8 mouse cellular contexts compared by ENCODE assay signal in genomic region chr6:91877885-91878651, GRCm38 (mm10). TPM values are rescaled to one million over a fixed set of nuclear protein-coding genes. Genes with fewer than 3 reads are reported as not detected.
DNase-seq lines count a peak whose midpoint lies in the region; ATAC-seq lines count a peak whose summit lies in the region.

Ccdc174 (plus strand) TSS chr6:91878053.

- ATAC-seq in hindbrain, embryonic 11.5 days (ENCODE audit: low FRiP score), result peak; percentile 93

- H3K4me1 ChIP-seq in hindbrain, embryonic 11.5 days (replicated peaks; ENCODE audit: control insufficient read depth, insufficient read depth, low read length), result no peaks in the 10 kb centered on the region

- no peaks in the 10 kb centered on the region for H3K9me3 ChIP-seq in hindbrain, embryonic 11.5 days (ENCODE audit: control insufficient read depth, low read length)

- H3K36me3 ChIP-seq in hindbrain, embryonic 11.5 days (ENCODE audit: control insufficient read depth, insufficient read depth, low read length), result no peaks in the 10 kb centered on the region

- peak within 1 kb of the TSS; percentile 63 for H3K4me2 ChIP-seq in hindbrain, embryonic 11.5 days (replicated peaks; ENCODE audit: low read depth, low read length)

- H3K4me3 ChIP-seq in hindbrain, embryonic 11.5 days (ENCODE audit: low read depth, low read length), result peak within 1 kb of the TSS; percentile 97

- H3K9ac ChIP-seq in hindbrain, embryonic 11.5 days (ENCODE audit: low read depth, low read length), result peak within 1 kb of the TSS; percentile 94

- DNase-seq in Muller cell, postnatal 12 days (ENCODE audit: inconsistent ontology term), result peak; percentile 95
- DNase-seq in cerebellum, adult 9-11 months, result peak; percentile 94
- peak; percentile 93 to 99 for DNase-seq in frontal cortex, adult 2 months (ENCODE audit: extremely low spot score in 1 of 2, low spot score in 1 of 2)
- DNase-seq in hindbrain, embryonic 11.5 days (ENCODE audit: low spot score), result peak; percentile 96
- peak; percentile 90 for DNase-seq in layer of hippocampus, postnatal 10 days (ENCODE audit: low spot score in 2 of 2)
- DNase-seq in lung, postnatal 10 days, result peak; percentile 97
- DNase-seq in ovary, postnatal 36 days (ENCODE audit: low spot score), result peak; percentile 85
- peak; percentile 88 for DNase-seq in thymus, postnatal 25 days

- H3K27ac ChIP-seq in hindbrain, embryonic 11.5 days (ENCODE audit: low read depth, low read length), result peak within 1 kb of the TSS; percentile 49; the same call in 1 of the 2 replicates

- WGBS in hindbrain, embryonic 11.5 days, result under 1% methylated on average over 45 of the region's 47 CpGs

- H3K27me3 ChIP-seq in hindbrain, embryonic 11.5 days (ENCODE audit: control insufficient read depth, insufficient read depth, low read length), result no peaks in the 10 kb centered on the region

RNA-seq across cellular contexts. Expression of gene Ccdc174, which starts in this region (rescaled TPM):
- 19.0 and 23.1 TPM in 2 replicates for polyA plus RNA-seq in frontal cortex, adult 2 months (2012; rRNA removed)
- 49.2 and 61.5 TPM in 2 replicates for polyA plus RNA-seq in hindbrain, embryonic 11.5 days (2014; fragmentation: Nextera tagmentation; extraction: Ambion mirVana)
- total RNA-seq in layer of hippocampus, postnatal 10 days (2021), result 10 to 100 TPM; 22.1 to 23.2 TPM

Comparison
In these comparisons a context has a peak if more than half of its experiments do, and no peak if none do; other contexts are left out.
1. Peak in every context shown above with its lines: DNase-seq, ATAC-seq, H3K4me3 ChIP-seq and H3K27ac ChIP-seq.